Mouse (Mus musculus) midbrain, embryonic 14.5 days (tissue): ENCODE results near the gene Myl3. TPM values are rescaled to one million over a fixed set of nuclear protein-coding genes. Genes with fewer than 3 reads are reported as not detected.

ENCODE experiments used
- ATAC-seq: fragments of 200-750 bp; cut with Nextera tagmentation; 2 replicates; pipeline ENCODE4 v1.8.0; 2017; ENCODE audit warnings: moderate number of reproducible peaks, moderate library complexity; ENCODE audit not compliant: low FRiP score, low TSS enrichment
- DNase-seq: peaks from one replicate; pipeline ENCODE4 v3.0.0-alpha.2; 2015
- H3K27ac ChIP-seq: fragments of 300-500 bp; sonication (generic); replicated peaks from 2 replicates; pipeline ENCODE4 v1.5.1; 2014; ENCODE audit warnings: mild to moderate bottlenecking, low read depth, low read length, moderate library complexity
- H3K27me3 ChIP-seq: fragments of 300-500 bp; sonication (generic); 2 replicates; pipeline ENCODE4 v1.6.1; 2014; ENCODE audit warnings: low read length, control low read depth, mixed read lengths; ENCODE audit not compliant: control insufficient read depth, insufficient read depth
- H3K36me3 ChIP-seq: fragments of 300-500 bp; sonication (generic); 2 replicates; pipeline ENCODE4 v1.6.1; 2014; ENCODE audit warnings: low read length, control low read depth; ENCODE audit not compliant: control insufficient read depth, insufficient read depth
- H3K4me1 ChIP-seq: fragments of 300-500 bp; sonication (generic); 2 replicates; pipeline ENCODE4 v1.6.1; 2014; ENCODE audit warnings: mild to moderate bottlenecking, antibody characterized with exemption, low read length, control low read depth; ENCODE audit not compliant: control insufficient read depth, insufficient read depth
- H3K4me2 ChIP-seq: fragments of 300-500 bp; sonication (generic); 2 replicates; pipeline ENCODE4 v1.6.1; 2014; ENCODE audit warnings: mild to moderate bottlenecking, low read length, moderate library complexity
- H3K4me3 ChIP-seq: fragments of 300-500 bp; sonication (generic); replicated peaks from 2 replicates; pipeline ENCODE4 v1.5.1; 2014; ENCODE audit warnings: low read depth, low read length
- H3K9ac ChIP-seq: fragments of 300-500 bp; sonication (generic); replicated peaks from 2 replicates; pipeline ENCODE4 v1.6.1; 2014; ENCODE audit warnings: mild to moderate bottlenecking, low read length, moderate library complexity
- H3K9me3 ChIP-seq: fragments of 300-500 bp; sonication (generic); 2 replicates; pipeline ENCODE4 v1.6.1; 2016; ENCODE audit warnings: low read length, control low read depth, mixed read lengths; ENCODE audit not compliant: control insufficient read depth
- WGBS: fragments of 180-500 bp; shearing (Covaris S2); extraction: QIAGEN DNeasy Blood & Tissue Kit; methylation state at CpG from one replicate; pipeline ENCODE4 v1.1.7; 2014; 5-methylcytosine and 5-hydroxymethylcytosine counted together
- polyA plus RNA-seq: library from polyadenylated mRNA; unstranded; fragments of >200 nt; fragmentation: Nextera tagmentation; extraction: Ambion mirVana; gene quantifications from 2 replicates; pipeline ENCODE4 v1.2.1, GENCODE M21; 2014

Myl3 gene
- polyA plus RNA-seq, 1 experiment from 2014 or later = 0.25 TPM

DNA sequence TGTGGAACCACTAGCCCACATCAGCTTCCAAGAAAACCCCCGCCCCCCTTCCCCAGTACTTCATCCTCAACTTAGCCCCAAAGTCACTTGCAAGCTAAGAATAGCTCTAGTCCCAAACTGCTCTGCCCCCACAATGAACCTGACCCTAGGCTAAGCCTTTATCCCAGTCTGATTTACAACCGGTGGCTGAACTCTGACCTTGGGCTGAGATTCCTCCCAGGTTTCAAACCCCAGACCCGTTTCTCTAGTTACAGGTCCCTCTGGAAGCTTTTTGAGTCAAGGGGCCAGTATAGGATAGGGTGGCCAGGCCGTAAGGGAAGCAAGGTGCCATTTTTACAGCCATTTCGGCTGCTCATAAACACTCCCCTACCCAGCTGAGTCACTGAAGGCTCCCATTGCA is 4.6 kb downstream of the Myl3 start:
- H3K9ac ChIP-seq = no peak overlapping the region
- H3K27ac ChIP-seq = no peak overlapping the region
- H3K9me3 ChIP-seq = no peaks in the 10 kb centered on the region
- peaks cover 6% of the 10 kb centered on the region; the same call in 1 of the 2 replicates for H3K4me1 ChIP-seq
- WGBS = 39% methylated on average over 5 of the region's 5 CpGs
- no peaks in the 10 kb centered on the region for H3K36me3 ChIP-seq
- H3K27me3 ChIP-seq = peaks cover 10% of the 10 kb centered on the region; the same call in 1 of the 2 replicates
- no peak overlapping the region for H3K4me3 ChIP-seq
- H3K4me2 ChIP-seq = no peak overlapping the region
- ATAC-seq (no peak), DNase-seq (no peak)

DNA sequence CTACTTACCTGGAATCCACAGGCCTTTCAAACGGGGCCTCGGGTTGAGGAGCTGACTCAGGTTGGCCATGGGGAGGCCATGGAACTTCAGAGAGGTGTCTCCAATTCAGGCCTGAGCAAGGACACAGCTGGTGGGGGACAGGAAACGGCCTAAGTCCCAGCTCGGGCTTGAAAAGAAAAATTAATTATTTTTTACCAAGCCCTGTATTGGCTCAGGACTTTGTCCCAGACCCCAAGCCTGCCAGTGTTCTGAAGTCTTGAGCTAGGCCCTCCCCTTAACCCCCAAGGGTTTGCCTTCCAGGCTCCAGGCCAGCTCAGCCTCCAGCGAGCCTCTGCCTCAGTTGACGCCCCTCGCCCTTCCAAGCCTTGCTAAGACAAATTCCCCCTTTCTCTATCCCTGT is 5.3 kb downstream of the Myl3 start, which contains the start of gene Pth1r:
Pth1r (minus strand) TSS at position 185 of the 400 bp plus-strand sequence.
- H3K4me2 ChIP-seq = no peak within 1 kb of the TSS
- H3K9me3 ChIP-seq = no peaks in the 10 kb centered on the region
- no peak within 1 kb of the TSS for H3K9ac ChIP-seq
- no peaks in the 10 kb centered on the region for H3K36me3 ChIP-seq
- H3K27ac ChIP-seq = no peak within 1 kb of the TSS
- no peak within 1 kb of the TSS for H3K4me3 ChIP-seq
- DNase-seq (no peak), ATAC-seq (no peak)
- H3K4me1 ChIP-seq = peaks cover 2% of the 10 kb centered on the region; the same call in 1 of the 2 replicates
- WGBS = 61% methylated on average over 7 of the region's 7 CpGs
- peaks cover 10% of the 10 kb centered on the region; the same call in 1 of the 2 replicates for H3K27me3 ChIP-seq

DNA sequence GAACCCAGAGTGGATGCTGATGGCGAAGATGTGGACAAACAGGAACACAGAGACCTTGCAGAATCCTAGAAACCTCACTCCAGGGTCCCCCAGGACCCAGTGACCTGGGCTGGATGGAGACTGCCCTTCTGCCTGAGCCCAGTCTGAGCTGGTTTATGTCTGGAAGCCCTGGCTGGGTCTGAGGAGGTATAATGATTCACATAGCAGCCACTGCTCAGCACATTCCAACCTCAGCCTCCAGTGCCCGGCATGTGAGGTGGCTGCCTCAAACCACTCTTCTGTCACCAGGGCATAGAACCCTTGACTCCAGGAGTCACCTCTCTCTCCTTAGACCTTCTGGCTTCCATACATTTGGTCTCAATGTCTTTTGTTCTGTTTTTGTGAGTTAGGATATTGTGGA is 6.8 kb downstream of the Myl3 start:
- H3K9ac ChIP-seq = no peak overlapping the region
- no peaks in the 10 kb centered on the region for H3K36me3 ChIP-seq
- ATAC-seq (no peak), DNase-seq (no peak)
- no peaks in the 10 kb centered on the region for H3K9me3 ChIP-seq
- H3K27ac ChIP-seq = no peak overlapping the region
- H3K27me3 ChIP-seq = peaks cover 10% of the 10 kb centered on the region; the same call in 1 of the 2 replicates
- WGBS = 74% methylated on average over 2 of the region's 2 CpGs
- H3K4me3 ChIP-seq = no peak overlapping the region
- no peaks in the 10 kb centered on the region for H3K4me1 ChIP-seq
- H3K4me2 ChIP-seq = no peak overlapping the region

DNA sequence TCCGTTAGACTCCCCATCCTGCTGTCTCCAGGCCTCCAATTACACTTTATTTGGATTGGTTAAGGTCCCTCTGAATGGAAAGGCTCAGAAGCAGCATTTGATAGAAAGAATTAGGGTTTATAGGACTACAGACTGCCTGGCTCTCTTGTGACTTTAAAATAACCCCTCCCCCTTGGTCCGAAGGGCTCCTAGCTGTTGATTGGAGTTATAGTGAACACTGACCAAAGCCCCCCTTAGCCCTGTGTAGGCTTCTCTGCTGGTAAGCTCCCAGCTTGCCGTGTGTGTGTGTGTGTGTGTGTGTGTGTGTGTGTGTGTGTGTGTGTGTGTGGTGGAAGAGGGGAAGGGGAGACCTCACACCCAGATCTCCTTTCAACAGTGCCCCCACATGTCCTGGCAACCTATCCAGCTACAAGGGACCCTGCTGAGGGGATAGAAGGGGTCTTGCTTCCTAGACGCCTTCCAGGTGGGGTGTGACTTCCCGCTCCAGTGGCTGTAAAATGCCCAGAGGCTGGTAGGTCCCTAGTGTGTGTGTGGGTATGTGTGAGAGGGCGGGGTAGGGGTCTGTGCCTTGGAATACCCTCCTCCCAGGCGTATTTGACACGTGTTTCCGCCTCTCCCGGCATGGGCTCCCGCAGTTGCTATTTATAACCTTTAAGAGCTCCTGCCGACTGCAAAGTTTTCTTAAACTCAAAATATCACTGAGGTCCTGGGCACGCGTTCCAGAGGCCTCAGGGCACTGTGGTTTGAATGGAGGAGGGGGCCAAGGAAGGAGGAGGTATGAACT is 8.9 kb downstream of the Myl3 start:
- ATAC-seq = no peak
- DNase-seq = no peak
- WGBS = 58% methylated on average over 14 of the region's 14 CpGs

DNA sequence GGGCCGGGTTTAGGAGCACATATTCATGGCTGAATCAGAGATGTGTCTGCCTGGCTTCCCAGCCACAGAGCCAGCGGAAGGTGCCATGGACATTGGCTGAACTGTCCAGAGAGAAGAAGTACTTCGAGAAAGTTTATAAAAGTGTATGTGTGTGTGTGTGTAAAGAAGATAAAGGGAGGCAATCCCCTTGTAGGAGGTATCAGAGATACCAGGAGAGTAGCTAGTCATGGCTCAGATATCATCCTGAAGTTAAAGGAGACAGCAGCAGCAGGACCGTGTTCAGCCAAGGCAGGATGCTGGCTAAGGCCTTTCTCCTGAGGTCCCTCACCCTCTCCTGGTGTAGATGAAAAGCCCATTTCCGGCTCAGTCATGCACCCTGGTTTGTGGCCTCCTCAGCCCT is 9.8 kb downstream of the Myl3 start:
- WGBS = 90% methylated on average over 5 of the region's 5 CpGs
- ATAC-seq (no peak), DNase-seq (no peak)
- Histone ChIP-seq H3K9me3 (no peaks in the 10 kb centered on the region), H3K4me1 (no peaks in the 10 kb centered on the region), H3K27me3 (no peaks in the 10 kb centered on the region), H3K4me2 (no peak overlapping the region), H3K27ac (no peak overlapping the region), H3K36me3 (no peaks in the 10 kb centered on the region), H3K4me3 (no peak overlapping the region), H3K9ac (no peak overlapping the region)

More for the DNA sequence above, 8.9 kb downstream of the Myl3 start:
- no peaks in the 10 kb centered on the region for H3K9me3 ChIP-seq
- H3K4me3 ChIP-seq = no peak overlapping the region
- H3K9ac ChIP-seq = no peak overlapping the region
- no peak overlapping the region for H3K4me2 ChIP-seq
- H3K4me1 ChIP-seq = no peaks in the 10 kb centered on the region
- no peaks in the 10 kb centered on the region for H3K27me3 ChIP-seq
- no peak overlapping the region for H3K27ac ChIP-seq
- H3K36me3 ChIP-seq = no peaks in the 10 kb centered on the region

DNA sequence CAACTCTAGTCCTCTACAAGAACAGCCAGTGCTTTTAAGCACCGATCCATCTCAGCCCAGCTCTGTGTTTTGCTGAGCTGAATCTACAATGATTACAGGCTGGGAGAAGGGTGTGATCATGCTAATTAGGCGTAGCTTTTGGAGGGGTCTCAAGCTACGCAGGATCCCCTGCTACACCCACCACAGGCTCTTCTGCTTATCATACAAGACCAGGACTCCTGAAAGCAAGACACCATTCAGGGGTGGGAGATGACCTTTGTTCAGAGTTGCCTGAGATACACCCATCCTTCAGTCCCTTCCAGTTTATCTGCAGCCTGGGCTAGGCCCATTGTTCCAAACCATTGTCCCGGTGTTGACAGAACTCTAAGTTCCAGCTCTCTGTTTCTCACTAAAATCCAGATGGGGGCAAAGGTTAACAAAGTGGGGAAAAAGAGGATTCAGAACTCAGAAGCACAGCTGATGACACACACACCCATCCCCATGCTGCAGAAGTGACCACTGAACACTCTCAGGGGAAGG is 11.3 kb downstream of the Myl3 start:
- Histone ChIP-seq H3K4me3 (no peak overlapping the region), H3K9ac (no peak overlapping the region), H3K36me3 (no peaks in the 10 kb centered on the region), H3K27ac (no peak overlapping the region), H3K4me2 (no peak overlapping the region), H3K4me1 (no peaks in the 10 kb centered on the region), H3K27me3 (no peaks in the 10 kb centered on the region), H3K9me3 (no peaks in the 10 kb centered on the region)
- 66% methylated on average over 4 of the region's 4 CpGs for WGBS
- DNase-seq (no peak), ATAC-seq (no peak)

DNA sequence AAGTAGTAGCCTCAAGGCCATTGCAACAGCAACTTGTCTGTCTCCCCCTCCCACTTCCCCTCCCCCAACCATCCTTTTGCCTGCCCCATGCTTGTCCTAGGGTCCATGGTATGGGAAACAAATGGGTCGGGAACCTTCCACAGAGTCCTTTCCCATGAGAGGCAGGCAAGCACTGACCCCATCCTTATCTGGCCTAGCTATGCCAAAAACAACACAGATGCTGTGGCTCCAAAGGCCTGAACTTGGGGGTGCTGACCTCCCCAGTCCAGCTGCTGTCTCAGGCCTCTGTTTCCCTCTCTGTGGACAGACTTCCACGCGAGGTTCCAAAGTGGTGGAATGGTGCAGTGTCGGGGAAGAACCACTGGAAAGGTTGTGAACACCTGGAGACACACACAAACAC is 12.1 kb downstream of the Myl3 start:
- no peaks in the 10 kb centered on the region for H3K27me3 ChIP-seq
- 85% methylated on average over 4 of the region's 4 CpGs for WGBS
- no peak overlapping the region for H3K9ac ChIP-seq
- DNase-seq (no peak), ATAC-seq (no peak)
- H3K4me2 ChIP-seq = no peak overlapping the region
- H3K27ac ChIP-seq = no peak overlapping the region
- no peaks in the 10 kb centered on the region for H3K9me3 ChIP-seq
- H3K36me3 ChIP-seq = no peaks in the 10 kb centered on the region
- no peaks in the 10 kb centered on the region for H3K4me1 ChIP-seq
- H3K4me3 ChIP-seq = no peak overlapping the region

DNA sequence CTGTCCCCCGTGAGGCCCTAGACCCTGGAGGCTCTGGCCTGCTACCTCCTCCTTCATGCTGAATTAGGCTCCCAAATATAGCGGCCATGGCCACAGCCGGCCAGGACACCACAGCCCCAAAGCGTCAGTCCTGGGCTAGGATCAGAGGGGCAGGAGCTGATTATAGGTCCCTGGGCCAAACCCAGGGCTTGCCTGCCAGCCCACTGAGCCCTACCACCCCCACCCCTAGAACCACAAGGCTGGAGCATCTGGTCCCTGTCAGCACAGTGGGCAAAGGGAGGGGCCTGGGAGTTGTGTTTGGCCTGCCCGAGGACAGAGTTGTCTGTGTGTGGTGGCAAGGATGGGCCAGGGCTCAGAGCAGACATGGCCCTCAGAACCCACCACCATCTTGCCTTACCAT is 16.2 kb downstream of the Myl3 start:
- H3K36me3 ChIP-seq = no peaks in the 10 kb centered on the region
- WGBS = 84% methylated on average over 5 of the region's 5 CpGs
- H3K9ac ChIP-seq = no peak overlapping the region
- H3K9me3 ChIP-seq = no peaks in the 10 kb centered on the region
- no peak overlapping the region for H3K27ac ChIP-seq
- no peaks in the 10 kb centered on the region for H3K4me1 ChIP-seq
- no peak for DNase-seq
- no peak for ATAC-seq
- no peak overlapping the region for H3K4me3 ChIP-seq
- H3K4me2 ChIP-seq = no peak overlapping the region
- no peaks in the 10 kb centered on the region for H3K27me3 ChIP-seq

DNA sequence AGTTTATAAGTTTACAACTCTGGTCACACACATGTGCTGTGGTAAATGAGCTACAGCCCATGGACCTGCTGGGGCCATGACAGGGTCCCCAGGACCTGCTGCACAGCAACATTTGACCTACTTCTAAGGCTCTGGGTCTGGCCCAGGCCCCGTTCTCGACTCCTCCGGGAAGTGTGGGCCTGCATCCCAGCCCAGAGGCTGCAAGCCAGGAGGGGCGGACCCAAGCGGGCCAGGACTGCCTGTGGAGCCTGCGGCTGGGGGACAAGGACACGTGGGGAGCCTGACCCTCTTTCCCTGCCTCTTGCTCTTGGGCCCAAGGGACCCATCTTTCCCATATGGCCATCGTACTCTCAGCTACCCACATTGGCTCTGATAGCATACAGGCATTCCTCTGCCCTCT is 16.9 kb downstream of the Myl3 start:
- Histone ChIP-seq H3K36me3 (no peaks in the 10 kb centered on the region), H3K4me3 (no peak overlapping the region), H3K4me1 (no peaks in the 10 kb centered on the region), H3K27me3 (no peaks in the 10 kb centered on the region), H3K9ac (no peak overlapping the region), H3K9me3 (no peaks in the 10 kb centered on the region), H3K27ac (no peak overlapping the region), H3K4me2 (no peak overlapping the region)
- 73% methylated on average over 8 of the region's 8 CpGs for WGBS
- DNase-seq (no peak), ATAC-seq (no peak)
